Mouse (Mus musculus): Measurements from ENCODE around the gene Cyp2c50. TPM values are rescaled to one million over a fixed set of nuclear protein-coding genes. Genes with fewer than 3 reads are reported as not detected.

Cyp2c50 gene
- total RNA-seq (2023): not detected

DNA sequence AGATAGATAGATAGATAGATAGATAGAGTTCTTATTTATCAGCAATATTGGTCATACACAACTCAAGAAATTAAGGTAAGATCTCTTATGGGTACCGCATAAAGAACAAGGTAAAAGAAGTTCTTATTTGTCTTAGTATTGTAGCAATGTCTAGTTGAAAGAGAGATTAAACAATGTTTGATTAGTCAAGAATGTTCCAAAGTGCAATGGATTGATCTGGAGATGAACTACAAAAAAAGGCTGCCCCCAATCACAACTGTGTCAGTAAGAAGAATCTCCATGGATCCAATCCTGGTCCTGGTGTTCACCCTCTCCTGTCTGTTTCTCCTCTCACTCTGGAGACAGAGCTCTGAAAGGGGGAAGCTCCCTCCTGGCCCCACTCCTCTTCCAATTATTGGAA lies at the start of gene Cyp2c50:
Cyp2c50 (plus strand) TSS at position 268 of the 400 bp plus-strand sequence.

DNA sequence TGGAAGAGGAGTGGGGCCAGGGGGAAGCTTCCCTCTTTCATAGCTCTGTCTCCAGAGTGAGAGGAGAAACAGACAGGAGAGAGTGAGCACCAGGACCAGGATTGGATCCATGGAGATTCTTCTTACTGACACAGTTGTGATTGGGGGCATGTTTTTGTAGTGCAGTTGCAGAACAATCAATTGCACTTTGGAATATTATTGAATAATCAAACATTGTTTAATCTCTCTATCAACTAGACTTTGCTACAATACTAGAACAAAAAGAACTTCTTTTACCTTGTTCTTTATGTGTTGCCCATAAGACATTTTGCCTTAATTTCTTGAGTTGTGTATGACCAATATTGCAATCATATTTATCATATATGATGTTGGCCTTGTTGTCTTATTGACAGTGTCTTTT lies 15.8 kb upstream of the Cyp2c50 start, which contains the start of gene Cyp2c54:
Cyp2c54 (minus strand) TSS at position 127 of the 400 bp plus-strand sequence.

Other genes with a start within 250 kb of the Cyp2c50 start
- gene Cyp2c69, start 202.9 kb upstream of the Cyp2c50 start, total RNA-seq (2023): not detected
- gene Cyp2c37, start 97.3 kb upstream of the Cyp2c50 start, total RNA-seq (2023): not detected
- not detected for gene Cyp2c54, start 15.9 kb upstream of the Cyp2c50 start, total RNA-seq (2023)
- gene Cyp2c70, start 97.6 kb downstream of the Cyp2c50 start, total RNA-seq (2023): not detected
- 10 to 100 TPM; 40.2 to 61.7 TPM for gene Pdlim1, start 182.2 kb downstream of the Cyp2c50 start, total RNA-seq (2023)

Measured in neutrophil, adult 59 days (primary cell).